ENCODE assay signal across 8 mouse cellular contexts in the genomic region with DNA sequence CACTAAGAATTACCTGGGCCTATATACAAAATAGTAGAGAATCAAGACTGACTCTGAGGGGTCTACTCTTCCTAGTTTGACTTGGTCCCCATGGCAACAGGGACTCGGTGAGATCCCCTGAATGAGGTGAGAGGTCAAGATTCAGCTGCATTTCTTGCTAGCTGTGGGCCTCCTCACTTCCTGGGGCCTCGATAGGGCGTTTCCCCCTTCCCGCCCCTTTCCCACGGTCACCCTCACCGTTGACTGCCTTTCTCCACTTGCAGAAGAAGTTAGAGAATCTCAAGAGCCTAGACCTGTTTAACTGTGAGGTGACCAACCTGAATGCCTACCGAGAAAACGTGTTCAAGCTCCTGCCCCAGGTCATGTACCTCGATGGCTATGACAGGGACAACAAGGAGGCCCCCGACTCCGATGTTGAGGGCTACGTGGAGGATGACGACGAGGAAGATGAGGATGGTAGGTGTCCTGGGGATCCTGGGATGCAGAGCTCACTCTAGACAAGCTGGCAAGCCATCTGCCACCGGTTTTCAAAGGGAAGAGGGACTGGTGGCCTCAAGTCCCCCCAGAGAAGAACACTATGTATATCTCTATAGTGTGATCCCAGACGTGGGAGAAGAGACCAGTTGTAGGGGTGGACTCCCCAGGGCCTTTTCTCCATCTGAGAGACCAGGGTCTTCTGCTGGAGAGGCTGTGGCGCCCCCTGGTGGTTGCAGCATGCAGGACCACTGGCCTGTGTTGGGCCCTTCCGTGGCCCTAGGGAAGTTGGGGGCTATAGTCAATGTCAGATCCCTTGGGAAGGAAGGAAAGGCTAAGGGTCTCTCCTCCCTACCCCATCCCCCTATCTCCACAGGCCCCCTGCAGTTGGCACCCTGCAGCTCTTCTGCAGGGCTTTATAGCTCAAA. TPM values are rescaled to one million over a fixed set of nuclear protein-coding genes. Genes with fewer than 3 reads are reported as not detected.
DNase-seq lines count a peak whose midpoint lies in the region; ATAC-seq lines count a peak whose summit lies in the region.

No protein-coding gene starts in this region.

- peaks cover 51% of the 10 kb centered on the region for H3K4me1 ChIP-seq in hindbrain, embryonic 10.5 days (replicated peaks)
- H3K4me1 ChIP-seq in hindbrain, embryonic 12.5 days: peaks cover 44% of the 10 kb centered on the region
- H3K4me1 ChIP-seq in limb, embryonic 10.5 days: peaks cover 45% of the 10 kb centered on the region

- H3K9ac ChIP-seq in hindbrain, embryonic 12.5 days: no peak overlapping the region

- H3K27me3 ChIP-seq in hindbrain, embryonic 10.5 days (ENCODE audit: insufficient read depth, poor library complexity, severe bottlenecking): no peaks in the 10 kb centered on the region
- no peaks in the 10 kb centered on the region for H3K27me3 ChIP-seq in hindbrain, embryonic 12.5 days
- H3K27me3 ChIP-seq in limb, embryonic 10.5 days (ENCODE audit: low read depth, poor library complexity, severe bottlenecking): no peaks in the 10 kb centered on the region

- H3K27ac ChIP-seq in hindbrain, embryonic 10.5 days: 0 out of 2 replicates have a peak overlapping the region, but pooled peaks have one; percentile 9
- no peak overlapping the region for H3K27ac ChIP-seq in hindbrain, embryonic 12.5 days
- H3K27ac ChIP-seq in limb, embryonic 10.5 days: 0 out of 2 replicates have a peak overlapping the region, but pooled peaks have one; percentile 23

- ATAC-seq in hindbrain, embryonic 12.5 days (ENCODE audit: low FRiP score): no peak
- peak; percentile 57 for ATAC-seq in common myeloid progenitor, adult 5-6 weeks (replicated peaks; ENCODE audit: low read depth, poor library complexity, severe bottlenecking)
- ATAC-seq in hematopoietic stem cell, adult 5-6 weeks (replicated peaks in 1 of 2; ENCODE audit: insufficient read depth in 1 of 2, low FRiP score in 2 of 2, low TSS enrichment in 1 of 2, low read depth in 1 of 2, poor library complexity in 2 of 2, severe bottlenecking in 2 of 2): peak; percentile 47 to 54; a peak in 1 of 4 replicates

- 65% methylated on average over 18 of the region's 18 CpGs for WGBS in hindbrain, embryonic 10.5 days
- WGBS in hindbrain, embryonic 12.5 days: 60% methylated on average over 18 of the region's 18 CpGs
- 69% methylated on average over 18 of the region's 18 CpGs for WGBS in limb, embryonic 10.5 days

- H3K36me3 ChIP-seq in hindbrain, embryonic 10.5 days: peaks cover 93% of the 10 kb centered on the region
- peaks cover 58% of the 10 kb centered on the region for H3K36me3 ChIP-seq in hindbrain, embryonic 12.5 days
- H3K36me3 ChIP-seq in limb, embryonic 10.5 days: peaks cover 98% of the 10 kb centered on the region

- DNase-seq in hindbrain, embryonic 10.5 days (ENCODE audit: low spot score): peak; percentile 55
- DNase-seq in MN1 (ENCODE audit: low spot score): peak; percentile 48
- peak; percentile 71 for DNase-seq in limb, embryonic 10.5 days (ENCODE audit: low spot score)
- peak; percentile 83 for DNase-seq in naive thymus-derived CD4-positive, alpha-beta T cell, adult 2 months (ENCODE audit: low read depth)
- DNase-seq in thymus, postnatal 14 days: peak; percentile 85

- no peak overlapping the region for H3K4me2 ChIP-seq in hindbrain, embryonic 12.5 days (replicated peaks)

- H3K9me3 ChIP-seq in hindbrain, embryonic 10.5 days: no peaks in the 10 kb centered on the region
- H3K9me3 ChIP-seq in hindbrain, embryonic 12.5 days (replicated peaks): no peaks in the 10 kb centered on the region
- no peaks in the 10 kb centered on the region for H3K9me3 ChIP-seq in limb, embryonic 10.5 days (replicated peaks)

- H3K4me3 ChIP-seq in hindbrain, embryonic 10.5 days: 0 out of 2 replicates have a peak overlapping the region, but pooled peaks have one; percentile 10
- no peak overlapping the region for H3K4me3 ChIP-seq in hindbrain, embryonic 12.5 days
- no peak overlapping the region for H3K4me3 ChIP-seq in limb, embryonic 10.5 days

RNA-seq across cellular contexts. Expression of a gene that starts 32.4 kb away (rescaled TPM):
- 211 and 251 TPM in 2 replicates for polyA plus RNA-seq in hindbrain, embryonic 10.5 days (2016; fragmentation: Nextera tagmentation; extraction: Ambion mirVana)
- polyA plus RNA-seq in hindbrain, embryonic 12.5 days (2016; fragmentation: Nextera tagmentation; extraction: Ambion mirVana): 166 and 171 TPM in 2 replicates
- total RNA-seq in common myeloid progenitor, adult 5-6 weeks (2017): 731 and 775 TPM in 2 replicates
- 642 and 1,000 TPM in 2 replicates for total RNA-seq in hematopoietic stem cell, adult 5-6 weeks (2017)
- polyA plus RNA-seq in limb, embryonic 10.5 days (2016; fragmentation: Nextera tagmentation; extraction: Ambion mirVana): 240 and 246 TPM in 2 replicates
